Comparison of ENCODE assay signal across 8 mouse cellular contexts in the genomic region with DNA sequence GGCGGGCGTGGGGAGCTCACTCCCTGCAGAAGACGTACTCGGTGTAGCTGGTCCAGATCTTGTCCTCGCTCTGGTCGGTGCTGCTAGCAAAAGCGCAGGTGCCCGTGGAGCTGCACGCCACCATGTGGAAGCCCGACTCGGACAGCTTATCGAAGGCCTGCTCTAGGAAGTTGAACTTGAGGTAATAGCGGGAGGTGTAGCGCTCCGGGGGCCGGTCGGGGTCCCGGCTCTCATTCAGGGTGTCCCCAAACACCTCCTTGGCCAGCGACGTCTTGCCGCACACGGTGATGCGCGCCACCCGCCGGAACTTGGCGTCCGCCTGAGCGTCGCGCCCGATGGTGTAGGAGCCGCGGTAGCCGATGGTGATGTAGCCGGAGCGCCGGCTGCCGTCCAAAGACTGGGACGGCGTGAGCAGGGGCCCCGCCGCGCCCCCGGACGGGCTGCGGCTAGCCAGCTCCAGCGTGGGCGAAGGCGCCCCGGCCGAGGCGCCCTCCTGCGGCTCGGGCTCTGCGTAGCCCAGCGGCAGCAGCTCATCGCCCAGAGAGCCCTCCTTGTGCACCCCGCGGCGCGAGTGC. TPM values are rescaled to one million over a fixed set of nuclear protein-coding genes. Genes with fewer than 3 reads are reported as not detected.
DNase-seq lines count a peak whose midpoint lies in the region; ATAC-seq and TF ChIP-seq lines count a peak whose summit lies in the region.

No protein-coding gene starts in this region.

- intact Hi-C loops in gastrocnemius, adult 2 months (cut with DNase I), result loop anchor here (5.0 to 10.0 kb wide), 3 partner anchors 94 to 1037 kb away; no protein-coding TSS in a partner anchor
- intact Hi-C loops in left cerebral cortex, adult 2 months (cut with DNase I), result loop anchor here (1.0 to 10.0 kb wide), 6 partner anchors 99 to 799 kb away; no protein-coding TSS in a partner anchor

- DNase-seq in R1 (ENCODE audit: low read depth, low spot score), result peak; percentile 45
- DNase-seq in cerebellum, postnatal 25 days, result peak; percentile 84 to 87
- peak; percentile 65 for DNase-seq in gastrocnemius, adult 2 months
- DNase-seq in left cerebral cortex, adult 2 months (ENCODE audit: extremely low spot score in 1 of 2, low spot score in 2 of 2), result peak in 1 of 2 experiments; percentile 65
- peak; percentile 68 to 74 for DNase-seq in lung, postnatal 4 days
- peak; percentile 17 for DNase-seq in retina, postnatal 7 days (ENCODE audit: low read depth, low spot score)
- DNase-seq in urinary bladder, postnatal 14 days (ENCODE audit: low spot score), result peak; percentile 75

- peak overlapping the region; percentile 93 for H3K27ac ChIP-seq in gastrocnemius, adult 2 months
- H3K27ac ChIP-seq in hindbrain, embryonic 15.5 days (replicated peaks), result peak overlapping the region; percentile 83
- H3K27ac ChIP-seq in left cerebral cortex, adult 2 months, result peak overlapping the region; percentile 95

- peak overlapping the region; percentile 89 for H3K4me2 ChIP-seq in hindbrain, embryonic 15.5 days

- WGBS in hindbrain, embryonic 15.5 days, result under 1% methylated on average over 58 of the region's 62 CpGs

- peak overlapping the region; percentile 95 for H3K4me3 ChIP-seq in gastrocnemius, adult 2 months
- H3K4me3 ChIP-seq in hindbrain, embryonic 15.5 days, result peak overlapping the region; percentile 83
- peak overlapping the region; percentile 56 for H3K4me3 ChIP-seq in left cerebral cortex, adult 2 months

- no peaks in the 10 kb centered on the region for H3K36me3 ChIP-seq in hindbrain, embryonic 15.5 days

- no peaks in the 10 kb centered on the region for H3K9me3 ChIP-seq in hindbrain, embryonic 15.5 days

- H3K4me1 ChIP-seq in hindbrain, embryonic 15.5 days (replicated peaks), result peaks cover 25% of the 10 kb centered on the region

- 0 out of 2 replicates have a peak, but pooled peaks cover 3% of the 10 kb centered on the region for H3K27me3 ChIP-seq in hindbrain, embryonic 15.5 days

- peak; percentile 67 for ATAC-seq in hindbrain, embryonic 15.5 days (ENCODE audit: low FRiP score, low read depth)

- H3K9ac ChIP-seq in hindbrain, embryonic 15.5 days, result peak overlapping the region; percentile 78

- peak; percentile 48 for TF ChIP-seq CTCF in gastrocnemius, adult 2 months (IDR thresholded peaks at IDR 0.05)
- TF ChIP-seq CTCF in left cerebral cortex, adult 2 months (IDR thresholded peaks at IDR 0.05), result peak; percentile 24

RNA-seq across cellular contexts. Expression of gene Kctd12, which starts 0.9 kb away (rescaled TPM):
- total RNA-seq in gastrocnemius, adult 2 months (2021), result 1 to 10 TPM; 5.2 to 9.7 TPM
- polyA plus RNA-seq in hindbrain, embryonic 15.5 days (2015; fragmentation: Nextera tagmentation; extraction: Ambion mirVana), result 10.5 and 13.1 TPM in 2 replicates
- 10 to 100 TPM; 44.8 to 54.3 TPM for total RNA-seq in left cerebral cortex, adult 2 months (2021)

Comparison
In these comparisons a context has a peak if more than half of its experiments do, and no peak if none do; other contexts are left out.
1. RNA of gene Kctd12, which starts 0.9 kb away (total RNA-seq): 44.8 to 54.3 TPM in left cerebral cortex, adult 2 months; 5.2 to 9.7 TPM in gastrocnemius, adult 2 months; every median in the first group is over 4 times any median in the second.
2. Peak in every context shown above with its lines, with median percentiles within 50 percentile points of each other: H3K27ac ChIP-seq and H3K4me3 ChIP-seq.